Mouse (Mus musculus) cortical plate, adult 2 months (tissue): ENCODE data around the gene Taar9.

ENCODE experiments used
- CTCF ChIP-seq: fragments of 200-500 bp; IDR thresholded peaks from 2 replicates; pipeline ENCODE4 v1.5.1; 2011; ENCODE audit warnings: mild to moderate bottlenecking, control low read depth, low read length; ENCODE audit not compliant: insufficient read depth; ENCODE audit errors: extremely low read depth
- POLR2A ChIP-seq: fragments of 200-500 bp; IDR thresholded peaks from 2 replicates; pipeline ENCODE4 v1.6.1; 2011; ENCODE audit warnings: mild to moderate bottlenecking, low read length, control low read depth; ENCODE audit not compliant: insufficient read depth; ENCODE audit errors: extremely low read depth

GRCm38 (mm10) chr10:24131451-24132262, 22.3 kb upstream of the Taar9 start:
- TF ChIP-seq CTCF (peak; percentile 23; the same call in 1 of the 2 replicates), POLR2A (no peak)
